Mouse (Mus musculus) liver, embryonic 11.5 days (tissue): ENCODE data around the gene Runx2. TPM values are rescaled to one million over a fixed set of nuclear protein-coding genes. Genes with fewer than 3 reads are reported as not detected.

ENCODE experiments used
- ATAC-seq: fragments of 200-750 bp; cut with Nextera tagmentation; replicated peaks from 2 replicates; pipeline ENCODE4 v1.8.0; 2017; ENCODE audit warnings: moderate number of reproducible peaks, mild to moderate bottlenecking, moderate TSS enrichment, moderate library complexity; ENCODE audit not compliant: low FRiP score
- DNase-seq: peaks from one replicate; pipeline ENCODE4 v3.0.0-alpha.2; 2017; ENCODE audit warnings: low spot score
- H3K27ac ChIP-seq: fragments of 300-500 bp; sonication (generic); 2 replicates; pipeline ENCODE4 v1.5.1; 2014; ENCODE audit warnings: mild to moderate bottlenecking, low read depth, low read length, control low read depth
- H3K27me3 ChIP-seq: fragments of 300-500 bp; sonication (generic); replicated peaks from 2 replicates; pipeline ENCODE4 v1.6.1; 2014; ENCODE audit warnings: low read length, mixed read lengths; ENCODE audit not compliant: control insufficient read depth, insufficient read depth
- H3K36me3 ChIP-seq: fragments of 300-500 bp; sonication (generic); 2 replicates; pipeline ENCODE4 v1.6.1; 2014; ENCODE audit warnings: mild to moderate bottlenecking, low read length, moderate library complexity, mixed read lengths; ENCODE audit not compliant: control insufficient read depth, insufficient read depth
- H3K4me1 ChIP-seq: fragments of 300-500 bp; sonication (generic); replicated peaks from 2 replicates; pipeline ENCODE4 v1.6.1; 2014; ENCODE audit warnings: low read length, mixed read lengths; ENCODE audit not compliant: control insufficient read depth, insufficient read depth
- H3K4me2 ChIP-seq: fragments of 300-500 bp; sonication (generic); 2 replicates; pipeline ENCODE4 v1.6.1; 2014; ENCODE audit warnings: mild to moderate bottlenecking, control low read depth, moderate library complexity
- H3K4me3 ChIP-seq: fragments of 300-500 bp; sonication (generic); 2 replicates; pipeline ENCODE4 v1.5.1; 2014; ENCODE audit warnings: low read depth, low read length, control low read depth
- H3K9ac ChIP-seq: fragments of 300-500 bp; sonication (generic); 2 replicates; pipeline ENCODE4 v1.6.1; 2014; ENCODE audit warnings: low read depth, low read length, control low read depth
- H3K9me3 ChIP-seq: fragments of 300-500 bp; sonication (generic); 2 replicates; pipeline ENCODE4 v1.6.1; 2016; ENCODE audit warnings: low read length, inconsistent platforms, mixed read lengths; ENCODE audit not compliant: control insufficient read depth
- WGBS: fragments of 180-500 bp; shearing (Covaris S2); extraction: QIAGEN DNeasy Blood & Tissue Kit; methylation state at CpG from one replicate; pipeline ENCODE4 v1.1.7; 2014; 5-methylcytosine and 5-hydroxymethylcytosine counted together
- polyA plus RNA-seq: library from polyadenylated mRNA; unstranded; fragments of >200 nt; fragmentation: Nextera tagmentation; extraction: Ambion mirVana; gene quantifications from 2 replicates; pipeline ENCODE4 v1.2.1, GENCODE M21; 2014

Gene Runx2
- 1.0 and 1.7 TPM in 2 replicates for polyA plus RNA-seq

DNA sequence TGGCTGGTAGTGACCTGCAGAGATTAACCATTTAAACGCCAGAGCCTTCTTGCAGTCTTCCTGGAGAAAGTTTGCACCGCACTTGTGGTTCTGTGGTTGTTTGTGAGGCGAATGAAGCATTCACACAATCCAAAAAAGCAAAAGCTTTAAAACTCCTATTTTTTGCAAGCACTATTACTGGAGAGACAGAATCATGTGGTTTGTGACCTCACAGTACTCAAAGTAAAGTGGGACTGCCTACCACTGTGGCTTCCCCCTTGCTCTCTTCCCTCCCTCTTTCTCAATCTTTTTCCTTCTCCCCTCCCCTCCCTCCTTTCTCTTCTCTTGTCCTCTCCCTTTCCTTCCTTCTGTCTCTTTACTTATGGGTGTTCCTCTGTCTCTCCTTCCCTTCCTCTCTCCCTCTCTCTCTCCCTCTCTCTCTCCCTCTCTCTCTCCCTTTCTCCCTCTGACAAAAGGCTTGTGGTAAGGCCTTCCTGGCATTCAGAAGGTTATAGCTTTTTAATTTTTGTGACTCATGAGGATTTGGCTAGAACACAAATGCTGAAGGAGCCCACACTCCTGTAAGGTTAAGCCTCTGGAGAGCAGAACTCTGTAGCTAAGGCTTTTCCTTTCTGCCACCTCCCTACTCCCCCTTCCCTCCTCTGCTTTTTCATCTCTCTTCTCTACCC lies at the start of gene Runx2:
Runx2 (minus strand) TSS at position 290 of the 668 bp plus-strand sequence.
- Histone ChIP-seq H3K27me3 (no peaks in the 10 kb centered on the region), H3K4me2 (peak within 1 kb of the TSS; percentile 27; the same call in 1 of the 2 replicates), H3K4me3 (no peak within 1 kb of the TSS), H3K9me3 (no peaks in the 10 kb centered on the region), H3K4me1 (0 out of 2 replicates have a peak, but pooled peaks cover 2% of the 10 kb centered on the region), H3K27ac (no peak within 1 kb of the TSS), H3K36me3 (no peaks in the 10 kb centered on the region), H3K9ac (no peak within 1 kb of the TSS)
- DNase-seq (no peak), ATAC-seq (no peak)
- 24% methylated on average over 3 of the region's 3 CpGs for WGBS

- Histone ChIP-seq H3K27me3 (no peaks in the 10 kb centered on the region), H3K4me3 (no peak overlapping the region), H3K36me3 (no peaks in the 10 kb centered on the region), H3K4me2 (no peak overlapping the region), H3K4me1 (no peaks in the 10 kb centered on the region), H3K9me3 (no peaks in the 10 kb centered on the region), H3K9ac (no peak overlapping the region), H3K27ac (no peak overlapping the region)
- DNase-seq: no peak
- 90% methylated on average over 6 of the region's 6 CpGs for WGBS
- ATAC-seq: no peak
Measured at GRCm38 (mm10) chr17:44863165-44863564, 48.6 kb upstream of the Runx2 start.

- Histone ChIP-seq H3K9ac (no peak overlapping the region), H3K27me3 (no peaks in the 10 kb centered on the region), H3K4me1 (no peaks in the 10 kb centered on the region), H3K27ac (no peak overlapping the region), H3K36me3 (no peaks in the 10 kb centered on the region), H3K4me2 (no peak overlapping the region), H3K9me3 (no peaks in the 10 kb centered on the region), H3K4me3 (no peak overlapping the region)
- no peak for ATAC-seq
- 78% methylated on average over 4 of the region's 4 CpGs for WGBS
- DNase-seq: no peak
Measured at GRCm38 (mm10) chr17:44842184-44842583, 27.6 kb upstream of the Runx2 start.

DNA sequence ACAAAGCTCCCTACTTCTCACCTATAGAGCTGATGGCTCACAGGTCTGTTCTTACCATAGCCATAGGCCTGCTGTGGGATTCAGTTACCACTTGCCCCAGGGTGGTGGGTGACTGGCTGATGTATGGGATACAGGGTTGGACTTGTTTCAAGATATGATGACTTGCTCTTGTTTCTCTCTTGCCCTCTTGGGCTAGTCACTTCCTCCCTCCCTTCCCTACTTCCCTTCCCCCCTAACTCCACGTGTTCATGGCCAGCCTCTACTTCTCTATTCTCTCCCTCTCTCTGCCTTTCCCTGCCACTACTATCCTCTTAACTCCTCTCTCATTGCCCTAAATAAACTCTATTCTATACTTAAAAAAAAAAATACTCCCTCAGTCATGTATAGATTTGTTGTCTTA lies 16.6 kb upstream of the Runx2 start:
- DNase-seq (no peak), ATAC-seq (no peak)
- no peak overlapping the region for H3K4me2 ChIP-seq
- H3K4me3 ChIP-seq: no peak overlapping the region
- WGBS: 29% methylated on average over 1 of the region's 1 CpGs
- H3K27ac ChIP-seq: no peak overlapping the region
- no peaks in the 10 kb centered on the region for H3K36me3 ChIP-seq
- H3K9ac ChIP-seq: no peak overlapping the region
- H3K9me3 ChIP-seq: no peaks in the 10 kb centered on the region
- peaks cover 10% of the 10 kb centered on the region for H3K4me1 ChIP-seq
- no peaks in the 10 kb centered on the region for H3K27me3 ChIP-seq

- Histone ChIP-seq H3K4me1 (peaks cover 12% of the 10 kb centered on the region), H3K4me3 (no peak overlapping the region), H3K9ac (no peak overlapping the region), H3K36me3 (no peaks in the 10 kb centered on the region), H3K27ac (no peak overlapping the region), H3K27me3 (no peaks in the 10 kb centered on the region), H3K4me2 (no peak overlapping the region), H3K9me3 (no peaks in the 10 kb centered on the region)
- WGBS: 64% methylated on average over 3 of the region's 3 CpGs
- DNase-seq (no peak), ATAC-seq (no peak)
Measured at GRCm38 (mm10) chr17:44829587-44829986, 15.0 kb upstream of the Runx2 start.

DNA sequence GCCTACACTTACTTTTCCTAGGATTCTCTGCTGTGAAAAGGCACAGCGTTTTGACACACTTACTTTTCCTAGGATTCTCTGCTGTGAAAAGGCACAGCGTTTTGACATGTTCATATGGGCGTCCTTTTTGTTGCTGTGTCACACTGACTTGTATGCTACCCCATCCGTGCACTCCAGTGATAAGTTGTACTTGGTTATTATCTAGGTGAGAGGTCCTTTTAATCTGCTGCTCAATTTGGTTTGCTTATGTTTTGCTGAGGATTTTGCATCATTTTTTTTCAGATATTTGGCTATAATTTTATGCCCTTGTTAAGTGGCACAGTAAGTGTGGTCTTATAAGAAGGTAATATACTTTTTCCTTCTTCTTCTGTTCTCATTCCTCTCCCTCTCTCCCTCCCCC lies 13.4 kb upstream of the Runx2 start:
- Histone ChIP-seq H3K9ac (no peak overlapping the region), H3K9me3 (no peaks in the 10 kb centered on the region), H3K36me3 (no peaks in the 10 kb centered on the region), H3K4me2 (no peak overlapping the region; the same call in 1 of the 2 replicates), H3K27ac (no peak overlapping the region), H3K4me1 (peaks cover 12% of the 10 kb centered on the region), H3K4me3 (no peak overlapping the region), H3K27me3 (no peaks in the 10 kb centered on the region)
- peak; percentile 91 for ATAC-seq
- WGBS: 66% methylated on average over 4 of the region's 4 CpGs
- no peak for DNase-seq

GRCm38 (mm10) chr17:44827124-44827523 lies 12.5 kb upstream of the Runx2 start:
- 0 out of 2 replicates have a peak, but pooled peaks have one; percentile 55 for ATAC-seq

GRCm38 (mm10) chr17:44821940-44822339 lies 7.3 kb upstream of the Runx2 start:
- no peak for DNase-seq
- H3K4me3 ChIP-seq: no peak overlapping the region
- no peak overlapping the region for H3K27ac ChIP-seq
- H3K4me1 ChIP-seq: peaks cover 5% of the 10 kb centered on the region; the same call in 1 of the 2 replicates
- no peaks in the 10 kb centered on the region for H3K9me3 ChIP-seq
- WGBS: 90% methylated on average over 5 of the region's 5 CpGs
- ATAC-seq: no peak; the same call in 1 of the 2 replicates
- no peak overlapping the region for H3K4me2 ChIP-seq
- H3K27me3 ChIP-seq: no peaks in the 10 kb centered on the region
- H3K9ac ChIP-seq: no peak overlapping the region
- no peaks in the 10 kb centered on the region for H3K36me3 ChIP-seq

More at GRCm38 (mm10) chr17:44827124-44827523, 12.5 kb upstream of the Runx2 start:
- Histone ChIP-seq H3K4me3 (no peak overlapping the region), H3K9me3 (no peaks in the 10 kb centered on the region), H3K4me1 (peaks cover 12% of the 10 kb centered on the region), H3K27me3 (no peaks in the 10 kb centered on the region), H3K27ac (no peak overlapping the region), H3K9ac (no peak overlapping the region), H3K4me2 (no peak overlapping the region), H3K36me3 (no peaks in the 10 kb centered on the region)
- WGBS: 80% methylated on average over 3 of the region's 3 CpGs
- no peak for DNase-seq

- Histone ChIP-seq H3K27me3 (no peaks in the 10 kb centered on the region), H3K4me1 (no peaks in the 10 kb centered on the region), H3K9me3 (no peaks in the 10 kb centered on the region), H3K36me3 (no peaks in the 10 kb centered on the region), H3K27ac (no peak overlapping the region), H3K4me2 (no peak overlapping the region), H3K9ac (no peak overlapping the region), H3K4me3 (no peak overlapping the region)
- no peak for DNase-seq
- WGBS: 51% methylated on average over 4 of the region's 4 CpGs
- ATAC-seq: no peak
Measured at GRCm38 (mm10) chr17:44819816-44820215, 5.2 kb upstream of the Runx2 start.
